Mouse (Mus musculus) kidney, postnatal 25 days (tissue): ENCODE results near the gene Tubb4b.
"Not testable (repeated sequence)": the region's sequence is repeated elsewhere in the genome, so short reads cannot be mapped to it uniquely, and the experiment has no call there.

Experiments
- DNase-seq, 2 experiments: peaks; one replicate each; pipeline ENCODE4 v3.0.0; 2021; ENCODE audit warnings: mixed read lengths in 2 of 2

Tubb4b gene

GRCm38 (mm10) chr2:25224492-25224765 lies at the start of gene Tubb4b:
Gene Tubb4b, minus strand, starts transcription at chr2:25224702.
- DNase-seq = no peak

GRCm38 (mm10) chr2:25273010-25273409 lies 48.5 kb upstream of the Tubb4b start:
- DNase-seq = no peak

GRCm38 (mm10) chr2:25272515-25272914 lies 48.0 kb upstream of the Tubb4b start:
- no peak for DNase-seq

- peak; percentile 98 to 99 for DNase-seq
Observed at GRCm38 (mm10) chr2:25271827-25272511, 47.5 kb upstream of the Tubb4b start, which contains the start of the genes Ssna1 and Anapc2. Gene Ssna1, minus strand, starts transcription at chr2:25272438. Gene Anapc2, plus strand, starts transcription at chr2:25272478.

GRCm38 (mm10) chr2:25267746-25268309 lies 43.3 kb upstream of the Tubb4b start:
- no peak for DNase-seq

- peak in 1 of 2 experiments; percentile 55 for DNase-seq
Observed at GRCm38 (mm10) chr2:25267241-25267640, 42.7 kb upstream of the Tubb4b start.

GRCm38 (mm10) chr2:25266720-25267119 lies 42.2 kb upstream of the Tubb4b start:
- DNase-seq = peak; percentile 85 to 87

- DNase-seq = peak; percentile 55 to 76
Observed at GRCm38 (mm10) chr2:25265897-25266656, 41.6 kb upstream of the Tubb4b start.

- peak; percentile 86 to 92 for DNase-seq
Observed at GRCm38 (mm10) chr2:25264851-25265250, 40.3 kb upstream of the Tubb4b start.

- DNase-seq = no peak
Observed at GRCm38 (mm10) chr2:25264286-25264660, 39.8 kb upstream of the Tubb4b start.

- DNase-seq = no peak
Observed at GRCm38 (mm10) chr2:25263623-25264285, 39.3 kb upstream of the Tubb4b start.

- peak; percentile 35 to 64 for DNase-seq
Observed at GRCm38 (mm10) chr2:25262795-25263622, 38.5 kb upstream of the Tubb4b start.

GRCm38 (mm10) chr2:25262291-25262767 lies 37.8 kb upstream of the Tubb4b start, which contains the start of gene Tprn:
Gene Tprn, plus strand, starts transcription at chr2:25262618.
- DNase-seq = peak; percentile 98 to 99

- DNase-seq = no peak
Observed at GRCm38 (mm10) chr2:25261870-25262269, 37.4 kb upstream of the Tubb4b start.

- no peak for DNase-seq
Observed at GRCm38 (mm10) chr2:25258887-25259286, 34.4 kb upstream of the Tubb4b start.

GRCm38 (mm10) chr2:25257250-25257649 lies 32.7 kb upstream of the Tubb4b start:
- DNase-seq = not testable (repeated sequence)

- DNase-seq = peak; percentile 61 to 78
Observed at GRCm38 (mm10) chr2:25256443-25257109, 32.1 kb upstream of the Tubb4b start.

- DNase-seq = peak; percentile 94
Observed at GRCm38 (mm10) chr2:25255284-25255779, 30.8 kb upstream of the Tubb4b start, which contains the start of gene Tmem203. Gene Tmem203, plus strand, starts transcription at chr2:25255439.

- DNase-seq = peak; percentile 59 to 60
Observed at GRCm38 (mm10) chr2:25252331-25252730, 27.8 kb upstream of the Tubb4b start.

- peak; percentile 49 to 74 for DNase-seq
Observed at GRCm38 (mm10) chr2:25246183-25247072, 21.9 kb upstream of the Tubb4b start, which contains the start of gene AL732309.1. Gene AL732309.1, minus strand, starts transcription at chr2:25246863.
